Mouse (Mus musculus) ovary, adult 18-20 months (tissue): ENCODE data around the gene Yif1b.
"Not testable (repeated sequence)": the region's sequence is repeated elsewhere in the genome, so short reads cannot be mapped to it uniquely, and the experiment has no call there.

Experiments
- DNase-seq: peaks from one replicate; pipeline ENCODE4 v3.0.0; 2022; ENCODE audit warnings: low spot score, mixed read lengths

Yif1b gene

DNA sequence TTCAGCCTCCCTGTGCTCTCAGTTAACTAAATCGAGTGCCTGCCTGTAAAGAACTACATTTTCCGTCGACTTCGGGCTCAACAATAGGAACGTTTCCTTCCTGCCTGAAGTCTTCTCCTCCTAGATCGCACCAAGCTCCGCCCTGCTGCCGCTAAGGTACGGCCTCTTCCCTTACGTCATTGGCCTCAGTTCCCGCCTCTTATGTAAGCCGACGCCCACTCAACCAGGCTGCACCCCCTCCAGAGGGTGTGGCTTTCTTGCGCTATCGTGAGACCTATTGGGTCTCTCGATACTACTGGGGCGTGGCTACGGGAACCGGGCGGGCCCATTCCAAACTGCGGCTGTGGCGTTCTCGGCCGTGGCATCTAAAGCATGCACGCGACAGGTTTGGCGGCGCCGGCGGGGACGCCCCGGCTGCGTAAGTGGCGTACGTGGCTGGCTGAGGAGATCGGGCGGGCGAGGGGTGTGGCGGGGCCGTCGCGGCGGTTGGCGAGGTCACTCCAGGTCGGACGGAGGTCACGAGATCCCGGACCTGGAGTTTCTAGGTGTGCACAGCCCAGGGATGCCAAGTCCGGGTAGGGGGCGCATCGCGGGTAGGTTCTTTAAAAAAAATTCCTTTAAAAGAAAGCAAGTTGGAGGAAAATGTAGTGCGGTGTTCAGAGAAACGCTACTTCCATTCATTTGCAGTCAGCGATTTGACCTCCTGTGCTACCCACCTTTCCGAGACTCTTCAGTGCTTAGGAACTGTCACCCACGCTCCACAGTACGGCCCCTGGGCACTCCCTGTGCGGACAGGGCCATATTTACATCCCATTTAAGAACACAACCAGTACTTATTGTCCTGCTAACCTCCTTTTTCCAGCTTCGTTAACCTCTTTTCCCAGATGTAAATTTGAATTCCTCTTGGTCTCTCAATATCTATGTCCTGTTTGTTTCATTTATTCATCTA is at the start of gene Yif1b:
Yif1b (plus strand) TSS at position 311 of the 949 bp plus-strand sequence.
- peak; percentile 97 for DNase-seq

DNA sequence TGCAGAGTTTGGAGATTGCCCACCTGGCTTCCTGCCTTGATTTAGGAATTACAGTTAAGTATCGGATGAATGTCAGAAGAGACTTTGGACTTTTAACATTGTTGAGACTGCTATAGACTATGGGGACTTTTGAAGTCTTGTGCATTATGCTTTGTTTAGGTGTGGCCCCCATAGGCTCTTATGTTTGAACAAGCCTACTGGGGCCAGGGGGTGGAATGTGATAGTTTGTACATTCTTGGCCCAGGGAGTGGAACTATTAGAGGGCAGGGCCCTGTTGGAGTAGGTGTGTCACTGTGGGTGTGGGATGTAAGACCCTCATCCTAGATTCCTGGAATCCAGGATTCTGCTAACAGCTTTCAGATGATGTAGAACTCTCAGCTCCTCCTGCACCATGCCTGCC is 43.9 kb upstream of the Yif1b start:
- not testable (repeated sequence) for DNase-seq

- DNase-seq, result no peak
Measured at GRCm38 (mm10) chr7:29202577-29202976, 35.6 kb upstream of the Yif1b start.

GRCm38 (mm10) chr7:29211013-29211412 is 27.1 kb upstream of the Yif1b start:
- DNase-seq, result not testable (repeated sequence)

GRCm38 (mm10) chr7:29211415-29212198 is 26.5 kb upstream of the Yif1b start:
- DNase-seq, result peak; percentile 90

DNA sequence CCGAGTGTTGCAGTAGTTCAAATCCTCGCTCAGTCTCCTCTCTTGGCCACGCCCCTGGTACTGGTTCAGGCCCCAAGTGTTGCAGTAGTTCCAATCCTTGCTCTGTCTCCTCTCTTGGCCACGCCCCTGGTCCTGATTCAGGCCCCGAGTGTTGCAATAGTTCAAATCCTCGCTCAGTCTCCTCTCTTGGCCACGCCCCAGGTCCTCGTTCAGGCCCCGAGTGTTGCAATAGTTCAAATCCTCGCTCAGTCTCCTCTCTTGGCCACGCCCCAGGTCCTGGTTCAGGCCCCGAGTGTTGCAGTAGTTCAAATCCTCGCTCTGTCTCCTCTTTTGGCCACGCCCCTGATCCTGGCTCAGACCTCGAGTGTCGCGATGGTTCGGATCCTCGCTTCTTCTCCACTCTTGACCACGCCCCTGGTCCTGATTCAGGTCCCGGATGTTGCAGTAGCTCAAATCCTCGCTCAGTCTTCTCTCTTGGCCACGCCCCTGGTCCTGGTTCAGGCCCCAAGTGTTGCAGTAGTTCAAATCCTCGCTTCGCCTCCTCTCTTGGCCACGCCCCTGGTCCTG is 25.8 kb upstream of the Yif1b start:
- DNase-seq, result no peak

DNA sequence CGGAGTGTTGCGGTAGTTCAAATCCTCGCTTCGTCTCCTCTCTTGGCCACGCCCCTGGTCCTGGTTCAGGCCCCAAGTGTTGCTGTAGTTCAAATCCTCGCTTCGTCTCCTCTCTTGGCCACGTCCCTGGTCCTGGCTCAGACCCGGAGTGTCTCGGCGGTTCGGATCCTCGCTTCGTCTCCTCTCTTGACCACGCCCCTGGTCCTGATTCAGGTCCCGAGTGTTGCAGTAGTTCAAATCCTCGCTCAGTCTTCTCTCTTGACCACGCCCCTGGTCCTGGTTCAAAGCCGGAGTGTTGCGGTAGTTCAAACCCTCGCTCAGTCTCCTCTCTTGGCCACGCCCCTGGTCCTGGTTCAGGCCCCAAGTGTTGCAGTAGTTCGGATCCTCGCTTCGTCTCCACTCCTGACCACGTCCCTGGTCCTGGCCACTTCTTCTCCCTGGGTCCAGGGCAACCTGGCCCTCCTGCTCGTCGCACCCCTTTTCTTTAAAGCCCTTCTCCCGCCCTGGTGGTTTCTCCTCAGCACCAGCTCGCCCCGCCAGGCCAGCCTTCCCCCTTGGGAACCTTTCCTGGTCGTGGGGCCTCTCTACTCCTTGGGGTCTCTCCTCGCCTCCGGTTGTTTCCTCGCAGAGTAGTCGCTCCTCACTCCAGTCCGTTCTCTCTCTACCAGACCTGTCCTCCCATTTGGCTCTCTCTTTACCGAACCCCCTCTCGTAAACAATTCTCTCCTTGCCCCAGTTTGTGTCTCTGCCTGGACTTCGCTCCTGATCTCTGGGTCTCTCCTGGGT is 25.2 kb upstream of the Yif1b start:
- not testable (repeated sequence) for DNase-seq

DNA sequence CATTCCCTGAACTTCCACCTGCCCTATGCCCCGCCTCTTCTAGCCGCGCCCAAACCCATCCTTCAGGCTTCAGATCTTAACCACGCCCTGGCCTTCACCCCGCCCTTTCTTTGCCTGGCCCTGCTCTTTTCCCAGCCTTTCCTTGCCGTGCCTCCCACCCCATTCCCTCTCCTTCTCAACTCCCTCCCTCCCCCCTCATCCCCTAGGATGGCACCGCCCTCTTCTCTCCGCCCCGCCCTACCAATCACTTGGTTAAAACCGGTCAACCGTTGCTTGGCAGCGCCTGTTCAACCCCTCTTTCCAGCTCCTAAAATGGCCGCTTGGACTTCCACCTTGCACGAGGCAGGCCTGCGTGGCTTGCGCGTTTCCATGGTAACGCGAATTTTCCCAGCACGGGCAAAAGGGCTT is 24.4 kb upstream of the Yif1b start, which contains the start of gene Catsperg1:
Catsperg1 (minus strand) TSS at position 361 of the 408 bp plus-strand sequence.
- no peak for DNase-seq

- no peak for DNase-seq
Measured at GRCm38 (mm10) chr7:29214236-29214635, 23.9 kb upstream of the Yif1b start.

DNA sequence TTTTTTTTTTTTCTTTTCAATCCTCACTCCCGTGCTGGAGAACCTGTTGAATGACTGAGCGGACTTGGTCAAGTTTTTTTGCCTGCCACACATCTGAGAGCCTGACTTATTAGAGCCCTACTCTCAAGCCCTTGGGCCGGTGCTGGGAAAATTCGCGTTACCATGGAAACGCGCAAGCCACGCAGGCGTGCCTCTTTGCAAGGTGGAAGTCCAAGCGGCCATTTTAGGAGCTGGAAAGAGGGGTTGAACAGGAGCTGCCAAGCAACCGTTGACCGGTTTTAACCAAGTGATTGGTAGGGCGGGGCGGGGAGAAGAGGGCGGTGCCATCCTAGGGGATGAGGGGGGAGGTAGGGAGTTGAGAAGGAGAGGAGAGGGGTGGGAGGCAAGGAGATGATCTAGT is 23.3 kb upstream of the Yif1b start:
- no peak for DNase-seq

DNA sequence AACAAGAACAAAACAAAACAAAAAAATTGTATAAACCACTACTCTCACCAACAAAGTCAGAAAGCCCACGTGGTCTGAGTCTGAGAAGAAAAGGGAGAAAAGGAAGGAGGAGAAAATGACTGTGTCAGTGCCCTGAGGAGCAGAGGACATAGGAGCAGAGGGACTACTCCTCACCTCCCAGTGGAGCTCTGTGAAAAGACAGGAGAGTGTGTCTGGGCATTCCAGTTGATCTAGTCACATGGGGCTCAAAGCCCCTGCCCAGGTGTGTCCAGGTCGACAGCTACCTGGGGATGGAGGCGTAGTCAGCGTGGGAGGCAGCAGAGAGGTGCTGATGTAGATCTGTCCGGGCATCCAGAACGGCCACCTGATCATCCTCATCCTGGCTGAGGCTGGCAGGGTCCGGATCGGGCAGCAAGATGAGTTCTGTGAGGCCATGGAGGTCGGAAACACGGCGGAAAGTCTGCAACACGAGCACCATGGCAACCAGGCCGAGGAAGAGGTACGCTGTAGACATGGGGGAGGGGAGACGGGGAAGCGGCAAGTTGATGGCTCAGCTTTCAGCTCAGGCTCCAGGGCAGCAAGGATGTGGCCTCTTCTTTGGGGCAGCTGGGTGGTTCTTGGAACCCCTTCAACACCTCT is 13.3 kb upstream of the Yif1b start:
- DNase-seq, result no peak

GRCm38 (mm10) chr7:29225520-29225919 is 12.6 kb upstream of the Yif1b start:
- DNase-seq, result no peak

GRCm38 (mm10) chr7:29228202-29228601 is 9.9 kb upstream of the Yif1b start:
- no peak for DNase-seq

DNA sequence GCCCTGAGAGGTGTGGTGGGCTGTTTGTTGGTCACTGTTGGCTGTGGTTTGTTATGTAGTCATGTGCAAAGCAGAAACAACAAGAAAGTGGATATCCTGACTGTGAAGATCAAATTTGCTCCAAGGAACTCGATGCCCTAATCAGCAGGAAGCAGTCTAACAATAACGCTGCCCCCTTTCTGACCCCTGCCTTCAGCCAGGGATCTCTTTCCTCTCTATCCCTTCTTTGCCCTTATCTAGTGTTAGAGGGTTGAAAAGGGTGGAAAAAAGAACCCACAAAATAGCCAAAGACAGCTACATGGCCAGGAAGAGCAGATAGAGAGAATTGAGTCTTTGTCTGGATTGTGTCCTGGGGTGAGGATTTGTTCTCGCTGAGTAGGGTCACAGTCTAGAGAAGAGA is 7.6 kb upstream of the Yif1b start:
- DNase-seq, result no peak

- DNase-seq, result no peak
Measured at GRCm38 (mm10) chr7:29231517-29231916, 6.6 kb upstream of the Yif1b start.

DNA sequence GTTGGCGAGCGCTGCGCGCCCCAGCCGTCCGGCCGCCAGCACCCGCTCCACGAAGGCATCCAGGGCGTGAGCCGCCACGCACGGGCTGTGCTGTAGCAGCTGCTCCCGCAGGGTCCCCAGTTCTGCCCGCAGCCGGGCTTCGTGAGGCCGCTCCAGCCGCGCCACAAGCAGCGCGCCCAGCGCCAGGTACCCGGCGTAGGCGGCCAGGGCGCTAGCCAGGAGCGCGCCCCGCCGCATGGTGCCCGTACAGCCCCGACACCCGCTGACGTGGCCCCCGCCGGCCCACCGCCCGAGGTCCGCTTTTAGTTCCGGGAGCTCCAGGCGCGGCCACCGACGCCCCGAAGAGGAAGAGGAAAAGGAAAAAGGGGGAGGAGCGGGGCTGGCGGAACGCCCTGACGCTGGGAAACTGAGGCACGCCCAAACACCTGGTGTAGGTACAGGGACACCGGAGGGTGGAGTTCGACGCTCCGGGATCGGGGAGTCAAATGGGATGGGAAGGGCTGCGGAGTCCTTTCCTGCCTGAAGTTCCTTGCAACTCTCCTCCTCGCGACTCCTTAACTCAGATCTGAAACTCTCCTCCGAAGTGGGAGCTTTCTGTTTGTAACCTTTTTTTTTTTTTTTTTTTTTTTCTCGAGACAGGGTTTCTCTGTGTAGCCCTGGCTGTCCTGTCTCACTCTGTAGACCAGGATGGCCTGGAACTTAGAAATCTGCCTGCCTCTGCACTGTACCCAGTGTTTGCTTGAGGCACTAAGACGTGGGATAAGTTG is 5.7 kb upstream of the Yif1b start, which contains the start of gene Kcnk6:
Kcnk6 (minus strand) TSS at position 269 of the 767 bp plus-strand sequence.
- no peak for DNase-seq

DNA sequence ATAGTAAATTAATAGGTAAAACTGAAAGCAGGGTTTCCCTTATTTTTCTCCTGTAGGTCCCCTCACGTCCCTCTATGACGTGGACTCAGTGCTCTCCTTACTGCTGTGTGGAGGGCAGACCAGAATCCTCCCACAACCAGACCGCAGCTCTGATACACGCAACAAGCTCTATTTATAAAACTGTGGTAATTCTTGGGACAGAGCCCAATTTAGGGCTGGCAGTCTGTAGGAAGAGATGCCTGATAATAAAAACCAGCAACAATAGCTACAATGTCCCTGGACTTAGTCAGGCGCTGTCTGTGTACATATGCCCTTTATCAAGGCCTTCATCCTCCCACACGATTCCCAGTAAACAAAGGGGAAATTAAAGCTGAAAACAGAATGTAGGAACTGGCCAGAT is 4.4 kb upstream of the Yif1b start:
- DNase-seq, result peak; percentile 40

DNA sequence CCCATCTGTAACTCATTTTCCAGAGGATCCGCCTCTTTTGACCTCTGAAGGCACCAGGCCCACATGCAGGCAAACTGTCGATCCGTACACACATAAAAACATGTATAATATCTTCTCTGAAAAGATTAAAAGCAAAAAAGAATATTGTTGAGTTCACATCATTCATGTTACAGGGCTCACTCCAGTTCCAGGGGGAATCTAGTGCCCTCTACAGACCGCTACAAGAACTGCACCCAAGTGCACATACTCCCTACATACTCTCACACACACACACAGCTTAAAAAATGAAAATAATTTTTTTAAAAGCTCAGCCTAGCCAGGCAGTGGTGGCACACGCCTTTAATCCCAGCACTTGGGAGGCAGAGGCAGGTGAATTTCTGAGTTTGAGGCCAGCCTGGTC is 3.5 kb upstream of the Yif1b start:
- DNase-seq, result no peak

- no peak for DNase-seq
Measured at GRCm38 (mm10) chr7:29236593-29236992, 1.5 kb upstream of the Yif1b start.

GRCm38 (mm10) chr7:29237596-29237995 is 533 bp upstream of the Yif1b start:
- DNase-seq, result not testable (repeated sequence)
